Mouse (Mus musculus) right cerebral cortex, postnatal 36 days (tissue): ENCODE data around the gene Cc2d2b.

Experiments
- DNase-seq, 2 experiments: peaks; one replicate each; pipeline ENCODE4 v3.0.0; 2022; ENCODE audit warnings: low spot score in 2 of 2, mixed read lengths in 1 of 2

Cc2d2b gene

DNA sequence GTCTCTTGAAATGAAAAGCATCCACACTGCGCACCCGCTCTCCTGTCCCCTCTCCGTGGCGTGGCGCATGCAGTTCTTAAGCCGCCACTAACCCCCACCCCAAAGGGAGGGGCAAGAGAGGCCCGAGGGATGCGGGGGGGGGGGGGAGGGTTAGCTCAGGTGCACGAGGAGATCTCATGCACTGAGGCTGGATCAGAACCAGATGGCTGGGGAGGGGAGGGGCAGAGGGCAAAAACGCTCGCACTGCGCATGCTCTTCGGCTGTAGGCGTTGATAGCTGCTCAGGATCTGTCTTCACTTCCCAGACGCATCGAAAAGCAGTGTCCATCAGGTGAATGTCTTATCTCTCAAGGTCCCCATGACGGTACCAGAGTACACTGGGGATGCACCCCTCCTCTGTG lies at the start of gene Cc2d2b:
Gene Cc2d2b, plus strand, starts transcription at position 195 of the 400 bp plus-strand sequence.
- DNase-seq: no peak

GRCm38 (mm10) chr19:40699816-40700215 lies 48.7 kb upstream of the Cc2d2b start:
- DNase-seq: no peak

DNA sequence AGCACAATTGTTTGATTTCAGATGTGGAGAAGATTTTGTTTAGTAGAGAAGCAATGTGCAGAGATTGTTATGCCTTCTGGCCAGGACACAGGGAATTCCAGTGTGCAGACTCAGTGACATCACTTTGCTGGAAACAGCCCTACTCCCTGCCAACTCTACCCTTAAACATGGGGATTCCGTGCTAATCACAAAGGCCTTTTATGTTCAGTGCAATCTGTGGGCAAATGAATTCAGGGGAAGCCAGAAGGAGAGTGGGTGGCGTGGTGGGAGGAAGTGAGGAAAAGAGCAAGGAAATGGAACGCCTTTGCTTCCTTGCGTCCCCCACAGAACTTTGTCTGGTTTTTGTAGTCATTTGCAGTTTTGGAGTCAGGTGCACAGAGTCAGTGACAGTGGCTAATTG lies 46.1 kb upstream of the Cc2d2b start:
- DNase-seq: peak; percentile 65 to 80

- DNase-seq: no peak
Observed at GRCm38 (mm10) chr19:40712889-40713628, 35.5 kb upstream of the Cc2d2b start.

- DNase-seq: no peak
Observed at GRCm38 (mm10) chr19:40714700-40715099, 33.9 kb upstream of the Cc2d2b start.

DNA sequence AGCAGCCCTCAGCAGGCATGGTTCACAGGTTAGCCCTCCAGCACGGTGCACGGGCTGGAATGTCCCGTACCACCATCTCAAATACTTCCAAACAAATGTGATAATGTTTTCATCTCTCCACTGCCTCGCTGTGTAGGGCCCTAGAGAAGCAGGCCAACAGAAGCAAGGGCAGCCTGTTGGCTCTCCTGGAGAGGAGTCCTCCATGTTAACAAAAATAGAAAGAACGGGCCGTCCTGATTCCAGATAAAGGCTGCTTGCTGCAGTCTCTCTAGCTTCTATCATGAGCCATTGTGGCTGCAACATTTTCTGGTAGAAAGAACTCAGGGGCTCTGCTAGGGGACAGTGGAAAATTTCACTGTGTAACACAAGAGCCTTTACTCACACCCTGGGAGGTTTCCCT lies 31.6 kb upstream of the Cc2d2b start:
- DNase-seq: no peak

- DNase-seq: peak in 1 of 2 experiments; percentile 39
Observed at GRCm38 (mm10) chr19:40719439-40720105, 29.0 kb upstream of the Cc2d2b start.

GRCm38 (mm10) chr19:40720381-40720780 lies 28.2 kb upstream of the Cc2d2b start:
- no peak for DNase-seq

GRCm38 (mm10) chr19:40722137-40723038 lies 26.2 kb upstream of the Cc2d2b start:
- DNase-seq: peak in 1 of 2 experiments; percentile 36

DNA sequence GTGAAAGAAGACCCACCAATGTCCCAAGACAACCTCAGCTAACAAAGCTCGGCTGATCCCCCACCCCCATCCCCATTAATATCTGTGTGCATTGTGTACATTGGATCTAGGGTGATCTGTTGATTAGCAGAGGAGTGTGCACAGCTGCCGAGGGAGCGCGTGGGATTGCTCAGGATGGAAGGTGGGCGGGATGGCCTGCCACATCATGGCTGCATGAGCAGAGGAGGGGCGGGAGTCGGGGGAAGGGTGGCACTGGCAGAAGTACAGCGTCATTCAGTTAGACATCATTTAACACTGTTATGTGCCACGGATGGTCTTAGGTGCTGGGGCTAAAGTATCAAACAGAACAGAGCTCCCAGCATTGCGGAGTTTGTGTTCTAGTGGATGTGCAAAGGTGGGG lies 25.0 kb upstream of the Cc2d2b start:
- DNase-seq: no peak

DNA sequence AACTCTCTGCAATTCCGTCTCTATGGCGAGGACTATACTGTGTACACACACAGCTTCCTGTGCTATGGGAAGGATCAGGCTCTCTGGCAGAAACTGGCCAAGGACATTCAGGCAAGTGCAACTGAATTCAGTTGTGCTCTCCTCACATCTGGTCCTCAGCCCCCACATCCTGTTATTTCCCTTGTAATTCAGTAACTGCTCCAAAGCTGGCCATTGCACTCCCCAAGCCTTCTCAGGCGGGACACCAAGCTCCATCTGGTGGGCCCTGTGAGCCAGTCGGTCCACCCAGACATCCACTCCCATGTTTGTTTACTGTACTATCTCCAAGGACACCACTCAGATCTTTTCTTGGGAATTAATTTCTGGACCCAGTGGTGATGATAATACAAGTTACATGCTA lies 22.4 kb upstream of the Cc2d2b start:
- no peak for DNase-seq

GRCm38 (mm10) chr19:40726614-40727013 lies 21.9 kb upstream of the Cc2d2b start:
- DNase-seq: no peak

- no peak for DNase-seq
Observed at GRCm38 (mm10) chr19:40728213-40728612, 20.3 kb upstream of the Cc2d2b start.

DNA sequence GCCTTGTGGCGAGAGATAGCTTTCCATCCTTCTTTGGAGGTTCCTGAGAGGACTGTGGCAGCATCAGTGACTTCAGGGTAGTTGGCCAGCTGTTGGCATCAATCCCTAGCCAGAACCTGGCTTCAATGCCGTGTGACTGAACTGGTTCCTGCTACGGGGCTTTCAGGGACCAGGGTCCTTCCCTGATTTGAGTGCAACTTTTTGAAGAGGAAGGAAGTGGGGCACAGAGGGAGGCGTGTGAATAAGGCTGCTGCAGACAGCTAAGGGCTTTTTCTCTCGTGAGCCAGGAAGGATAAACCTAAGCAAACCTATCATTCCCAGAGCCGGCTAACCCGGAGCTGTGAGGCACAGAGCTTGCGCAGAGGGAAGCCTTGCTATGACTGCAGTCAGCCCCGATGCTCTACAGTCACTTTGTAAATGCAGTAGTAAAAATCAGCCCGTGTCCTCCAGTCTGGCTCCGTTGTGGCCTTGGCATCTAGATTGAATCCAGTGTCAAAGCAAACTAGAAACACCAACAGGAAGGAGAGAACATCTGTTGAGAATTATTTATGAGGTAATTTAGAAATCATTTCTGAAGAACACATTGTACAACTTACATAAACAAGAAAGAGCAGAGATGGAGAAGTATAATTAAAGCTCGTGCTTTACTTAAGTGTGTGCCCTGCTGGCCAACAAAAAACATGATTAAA lies 19.7 kb upstream of the Cc2d2b start:
- DNase-seq: no peak

DNA sequence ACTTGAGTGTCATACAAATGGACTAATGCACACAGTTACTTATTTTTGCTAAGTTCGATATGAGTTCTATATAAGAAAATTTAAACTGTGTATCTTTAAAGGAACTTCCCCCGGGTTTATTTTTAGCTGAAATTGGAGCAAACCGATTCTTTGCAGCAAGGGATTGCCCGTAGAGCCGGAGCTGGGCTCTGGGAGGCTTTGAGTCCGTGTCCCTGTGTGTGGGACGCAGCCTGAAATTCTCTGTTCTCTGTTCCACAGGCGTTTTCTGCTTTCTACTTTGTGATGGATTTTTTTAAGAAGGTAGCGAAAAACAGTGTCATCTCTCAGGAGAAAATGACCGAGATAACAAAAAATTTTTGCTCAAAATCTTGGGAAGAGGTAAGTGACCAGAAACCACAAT lies 15.1 kb upstream of the Cc2d2b start:
- DNase-seq: peak in 1 of 2 experiments; percentile 42

DNA sequence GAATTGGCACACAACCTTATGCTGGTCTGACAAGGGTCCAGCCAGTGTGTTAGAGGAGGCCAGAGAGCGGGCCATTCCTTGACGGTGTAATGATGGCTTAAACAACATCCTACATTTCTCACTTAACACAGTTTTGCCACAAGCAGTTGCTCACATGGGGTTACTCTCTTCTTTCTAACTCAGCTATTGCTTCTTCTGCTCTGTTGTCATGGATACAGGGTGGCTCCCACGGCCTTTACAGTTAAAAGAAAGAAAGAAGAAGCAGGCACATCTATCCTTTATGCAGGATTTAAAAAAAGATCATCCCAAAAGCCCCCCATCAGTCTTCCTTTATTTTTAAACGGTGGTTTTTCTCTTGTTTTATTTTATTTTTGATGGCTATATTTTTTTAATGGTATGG lies 14.7 kb upstream of the Cc2d2b start:
- no peak for DNase-seq

GRCm38 (mm10) chr19:40736680-40737512 lies 11.7 kb upstream of the Cc2d2b start:
- peak; percentile 52 to 77 for DNase-seq

- no peak for DNase-seq
Observed at GRCm38 (mm10) chr19:40737613-40738012, 10.9 kb upstream of the Cc2d2b start.

- no peak for DNase-seq
Observed at GRCm38 (mm10) chr19:40738683-40739324, 9.7 kb upstream of the Cc2d2b start.

DNA sequence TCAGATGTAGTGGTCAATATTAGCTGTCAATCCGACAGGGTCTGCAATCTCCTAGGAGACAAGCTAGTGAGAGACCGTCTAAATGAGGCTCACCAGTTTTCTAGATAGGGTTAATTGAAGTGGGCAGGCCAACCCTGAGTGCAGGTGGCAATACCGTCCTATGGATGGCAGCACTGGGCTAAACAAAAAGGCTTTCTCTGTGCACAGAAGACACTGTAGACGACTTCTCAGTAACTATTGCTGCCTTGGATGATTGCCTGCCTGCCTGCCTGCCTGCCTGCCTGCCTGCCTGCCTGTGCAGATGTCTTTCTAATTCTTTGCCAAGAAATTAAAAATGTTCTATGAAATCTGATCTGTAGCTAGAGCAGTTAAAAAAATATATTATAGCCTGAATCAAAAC lies 1.9 kb upstream of the Cc2d2b start:
- no peak for DNase-seq
